8 mouse cellular contexts compared by ENCODE assay signal in genomic region chr15:95527948-95528861, GRCm38 (mm10). TPM values are rescaled to one million over a fixed set of nuclear protein-coding genes. Genes with fewer than 3 reads are reported as not detected.
DNase-seq lines count a peak whose midpoint lies in the region; ATAC-seq and TF ChIP-seq lines count a peak whose summit lies in the region.

TSS of gene Nell2 (minus strand) at chr15:95528559.

- peak within 1 kb of the TSS; percentile 84 for H3K4me3 ChIP-seq in midbrain, embryonic 10.5 days
- peak within 1 kb of the TSS; percentile 47 for H3K4me3 ChIP-seq in stomach, postnatal 0 days (ENCODE audit: low read depth, low read length)

- peak; percentile 43 for TF ChIP-seq CTCF in stomach, postnatal 0 days (IDR thresholded peaks at IDR 0.05; ENCODE audit: low read depth)

- no peaks in the 10 kb centered on the region for H3K9me3 ChIP-seq in midbrain, embryonic 10.5 days (replicated peaks)
- no peaks in the 10 kb centered on the region for H3K9me3 ChIP-seq in stomach, postnatal 0 days (ENCODE audit: control insufficient read depth, low read length)

- H3K36me3 ChIP-seq in midbrain, embryonic 10.5 days, result no peaks in the 10 kb centered on the region
- H3K36me3 ChIP-seq in stomach, postnatal 0 days (ENCODE audit: control insufficient read depth, insufficient read depth, low read length), result no peaks in the 10 kb centered on the region

- H3K27me3 ChIP-seq in midbrain, embryonic 10.5 days (ENCODE audit: low read depth, poor library complexity, severe bottlenecking), result peaks cover 26% of the 10 kb centered on the region
- peaks cover 10% of the 10 kb centered on the region; the same call in 1 of the 2 replicates for H3K27me3 ChIP-seq in stomach, postnatal 0 days (ENCODE audit: control insufficient read depth, insufficient read depth, low read length)

- H3K4me1 ChIP-seq in midbrain, embryonic 10.5 days, result peaks cover 41% of the 10 kb centered on the region
- H3K4me1 ChIP-seq in stomach, postnatal 0 days (replicated peaks; ENCODE audit: control insufficient read depth, insufficient read depth), result no peaks in the 10 kb centered on the region

- peak within 1 kb of the TSS; percentile 27 for H3K9ac ChIP-seq in stomach, postnatal 0 days (ENCODE audit: low read length)

- TF ChIP-seq EP300 in stomach, postnatal 0 days (optimal IDR thresholded peaks at IDR 0.05), result no peak

- peak; percentile 45; the same call in 1 of the 2 replicates for ATAC-seq in stomach, postnatal 0 days (ENCODE audit: low FRiP score, low TSS enrichment)
- ATAC-seq in inflammation-experienced regulatory T-cells, adult 6 months, result no peak

- under 1% methylated on average over 95 of the region's 95 CpGs for WGBS in midbrain, embryonic 10.5 days
- under 1% methylated on average over 65 of the region's 95 CpGs for WGBS in stomach, postnatal 0 days

- peak within 1 kb of the TSS; percentile 92 for H3K27ac ChIP-seq in midbrain, embryonic 10.5 days (replicated peaks)
- no peak within 1 kb of the TSS for H3K27ac ChIP-seq in stomach, postnatal 0 days (replicated peaks)

- H3K4me2 ChIP-seq in stomach, postnatal 0 days (replicated peaks; ENCODE audit: low read depth), result peak within 1 kb of the TSS; percentile 79

- DNase-seq in thymus, postnatal 4 days, result peak; percentile 30
- no peak for DNase-seq in thymus, postnatal 0 days (ENCODE audit: low spot score)
- DNase-seq in cerebellum, postnatal 4 days (ENCODE audit: low spot score in 2 of 2), result peak; percentile 35 to 72
- peak; percentile 74 to 81 for DNase-seq in frontal cortex, postnatal 36 days (ENCODE audit: low spot score in 2 of 2)
- peak; percentile 51 to 62 for DNase-seq in layer of hippocampus, adult 8-10 months (ENCODE audit: low spot score in 2 of 2)
- DNase-seq in midbrain, embryonic 10.5 days (ENCODE audit: low spot score), result peak; percentile 78
- DNase-seq in stomach, postnatal 0 days (ENCODE audit: low spot score), result peak; percentile 37

RNA-seq across cellular contexts. Expression of gene Nell2, which starts in this region (rescaled TPM):
- polyA plus RNA-seq in thymus, postnatal 0 days (2015; fragmentation: Nextera tagmentation; extraction: Ambion mirVana), result 4.7 and 4.9 TPM in 2 replicates
- 100 to 1,000 TPM; 657 to 707 (median 664) TPM for total RNA-seq in layer of hippocampus, adult 8-10 months (2022)
- polyA plus RNA-seq in midbrain, embryonic 10.5 days (2016; fragmentation: Nextera tagmentation; extraction: Ambion mirVana), result 50.7 and 67.0 TPM in 2 replicates
- 5.3 and 5.8 TPM in 2 replicates for polyA plus RNA-seq in stomach, postnatal 0 days (2015; fragmentation: Nextera tagmentation; extraction: Ambion mirVana)
- polyA plus RNA-seq in inflammation-experienced regulatory T-cells, adult 6 months (2017; shearing (Covaris generic)), result not detected
